Mouse (Mus musculus): Measurements from ENCODE around the gene Cmip.

Cmip gene

DNA sequence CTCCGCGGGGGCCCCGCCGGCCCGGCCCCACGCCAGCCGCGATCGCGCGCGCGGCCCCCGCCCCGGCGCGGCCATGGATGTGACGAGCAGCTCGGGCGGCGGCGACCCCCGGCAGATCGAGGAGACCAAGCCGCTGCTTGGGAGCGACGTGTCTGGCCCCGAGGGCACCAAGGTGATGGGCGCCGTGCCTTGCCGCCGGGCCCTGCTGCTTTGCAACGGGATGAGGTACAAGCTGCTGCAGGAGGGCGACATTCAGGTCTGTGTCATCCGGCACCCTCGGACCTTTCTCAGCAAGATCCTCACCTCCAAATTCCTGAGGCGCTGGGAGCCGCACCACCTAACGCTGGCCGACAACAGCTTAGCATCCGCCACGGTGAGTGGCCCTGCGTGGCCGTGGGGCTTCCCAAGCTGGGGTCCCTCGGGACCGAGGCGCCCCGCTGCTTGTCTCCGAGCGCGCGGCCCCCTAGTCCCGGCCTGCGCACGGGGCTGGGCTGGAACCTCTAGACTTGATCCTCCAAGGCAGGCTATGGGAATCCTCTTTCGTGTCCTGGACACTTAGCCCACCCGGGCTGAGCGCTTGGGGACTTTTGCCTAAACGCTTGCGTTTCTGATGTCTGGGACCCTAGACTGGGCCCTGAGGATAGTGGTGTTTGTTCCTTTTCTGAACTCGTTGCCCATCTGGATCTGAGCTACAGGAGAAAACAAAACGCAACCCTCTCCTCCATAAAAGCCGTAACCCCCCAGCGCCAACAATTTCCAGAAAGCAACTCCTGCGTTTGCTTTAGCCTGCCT lies at the start of gene Cmip:
Gene Cmip (plus strand): TSS at position 36 of the 792 bp plus-strand sequence.
- peak; percentile 52 for DNase-seq (ENCODE audit: low spot score)

DNA sequence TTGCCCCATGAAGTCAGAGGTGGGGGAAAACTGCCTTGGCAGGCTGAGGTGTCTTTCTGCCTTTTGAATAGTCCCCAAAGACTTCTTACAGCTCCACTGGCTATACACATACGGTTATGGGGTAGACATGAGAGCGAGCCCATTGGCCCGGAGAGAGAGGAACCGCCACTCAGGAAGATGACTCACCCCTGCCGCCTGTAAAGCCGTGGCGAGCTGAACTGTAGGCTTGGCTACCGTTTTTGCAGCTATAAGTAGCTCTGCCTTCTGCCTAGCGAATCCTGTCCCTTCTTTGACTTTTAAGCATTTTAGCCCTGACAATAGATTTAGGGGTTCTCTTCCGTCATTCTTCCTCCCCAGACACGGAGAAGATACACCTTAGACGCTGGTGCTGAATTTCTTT lies 47.7 kb upstream of the Cmip start:
- DNase-seq (ENCODE audit: low spot score): peak; percentile 14

DNA sequence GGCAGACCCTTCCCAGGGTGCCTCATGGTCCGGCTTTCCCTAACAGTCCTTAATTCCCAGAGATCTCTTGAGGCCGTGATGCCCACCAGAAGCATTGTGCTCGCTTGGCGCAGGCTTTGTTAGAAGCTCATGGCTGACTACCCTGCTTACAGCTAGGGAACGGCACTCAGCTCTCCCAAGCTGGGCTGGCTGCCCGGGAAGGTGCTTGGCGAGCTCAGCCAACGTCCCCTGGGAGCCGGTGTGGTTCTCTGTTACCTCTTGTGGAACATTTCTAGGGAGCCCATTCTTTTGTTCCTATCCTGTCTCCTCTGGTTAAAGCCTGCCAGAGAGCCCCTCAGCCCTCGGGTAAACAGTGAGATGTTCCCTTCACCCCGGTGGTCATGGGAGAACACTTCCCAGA lies 44.8 kb upstream of the Cmip start:
- DNase-seq (ENCODE audit: low spot score): no peak

DNA sequence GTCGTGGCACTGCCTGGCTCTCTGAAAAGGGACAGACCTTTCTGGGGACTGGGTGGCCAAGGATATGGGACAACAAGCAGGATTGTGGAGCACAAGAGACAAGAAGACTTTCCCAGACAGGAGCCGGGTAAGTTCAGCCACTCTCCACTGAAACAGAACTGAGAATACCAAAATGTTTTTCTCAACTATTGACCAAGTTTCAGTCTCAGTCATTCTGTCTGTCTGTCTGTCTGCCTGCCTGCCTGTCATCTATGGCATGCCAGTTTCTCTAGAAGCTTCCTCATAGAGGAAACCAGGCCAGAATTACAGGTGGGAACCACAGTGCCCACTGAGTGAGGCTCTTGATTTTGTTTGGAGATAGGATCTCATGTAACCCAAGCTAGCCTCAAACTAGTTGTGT lies 39.1 kb upstream of the Cmip start:
- no peak for DNase-seq (ENCODE audit: low spot score)

DNA sequence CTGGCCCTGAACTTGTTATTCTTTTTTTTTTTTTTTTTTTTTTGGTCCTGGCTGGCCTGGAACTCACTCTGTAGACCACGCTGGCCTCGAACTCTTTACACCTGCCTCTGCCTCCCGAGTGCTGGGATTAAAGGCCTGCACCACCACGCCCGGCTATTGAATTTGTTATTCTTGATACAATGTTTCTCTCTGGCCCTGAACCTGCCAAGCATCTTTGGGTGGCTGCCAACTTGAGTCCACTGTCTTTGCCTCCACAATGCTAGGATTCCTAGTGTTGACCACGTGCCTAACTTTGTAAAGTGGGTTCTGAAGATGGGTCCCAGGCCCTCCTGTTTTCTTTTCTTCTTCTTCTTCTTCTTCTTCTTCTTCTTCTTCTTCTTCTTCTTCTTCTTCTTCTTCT lies 34.5 kb upstream of the Cmip start:
- DNase-seq (ENCODE audit: low spot score): no peak

DNA sequence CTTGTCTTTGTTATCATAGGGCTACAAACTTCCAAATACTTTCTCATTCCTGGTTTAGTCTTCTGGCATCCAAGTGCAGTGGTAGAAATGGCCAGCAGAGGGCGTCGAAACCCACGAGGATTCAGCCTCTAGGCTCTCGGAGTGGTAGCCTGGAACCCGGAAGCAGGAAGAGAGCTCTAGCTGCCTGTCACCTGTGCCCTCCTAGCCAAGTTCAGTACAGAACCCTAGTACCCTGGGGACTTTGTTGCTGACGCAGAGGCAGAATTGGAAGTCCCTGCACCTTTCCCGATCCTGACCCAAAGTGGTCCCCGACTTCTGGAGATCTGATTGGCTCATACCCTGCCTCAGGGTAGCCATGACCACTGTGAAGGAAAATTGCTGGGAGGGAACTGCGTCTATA lies 32.2 kb upstream of the Cmip start:
- DNase-seq (ENCODE audit: low spot score): peak; percentile 77

DNA sequence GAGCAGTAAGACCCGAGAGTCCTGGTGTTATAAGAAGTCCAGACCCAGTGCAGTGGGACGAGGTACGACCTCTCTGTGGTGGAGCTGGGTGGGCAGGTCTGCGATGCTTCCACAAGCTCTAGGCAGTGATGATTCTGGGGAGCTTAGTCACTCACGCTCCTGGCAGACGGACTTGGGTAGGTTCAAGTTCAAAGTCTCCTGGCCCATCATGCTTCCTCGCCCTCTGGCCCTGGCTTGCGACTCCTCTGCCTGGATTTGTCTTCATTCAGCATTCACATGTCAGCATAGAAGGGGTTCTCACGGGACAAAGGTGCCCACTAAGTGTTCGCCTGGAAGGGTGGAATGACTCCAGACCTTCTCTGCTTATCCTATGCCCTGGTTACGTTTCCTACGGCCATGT lies 30.6 kb upstream of the Cmip start:
- no peak for DNase-seq (ENCODE audit: low spot score)

DNA sequence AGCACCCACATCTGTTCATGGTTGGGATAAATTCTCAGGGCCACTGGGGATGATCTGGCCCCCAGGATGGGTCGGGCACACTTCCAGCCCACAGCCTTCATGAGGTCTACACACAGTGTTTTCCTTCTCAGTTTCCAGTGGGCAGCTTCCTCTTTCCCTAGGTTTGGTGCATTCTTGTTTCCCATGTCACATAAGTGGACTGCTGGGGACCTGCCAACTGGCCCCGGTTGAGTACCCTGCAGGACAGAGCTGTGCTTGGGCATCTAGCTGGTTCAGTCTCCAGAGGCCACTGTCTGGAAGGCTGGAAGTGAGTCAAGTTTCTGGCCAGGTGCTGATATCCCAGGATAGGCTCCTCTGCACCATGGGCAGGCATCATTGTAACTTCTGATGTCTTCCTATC lies 29.5 kb upstream of the Cmip start:
- no peak for DNase-seq (ENCODE audit: low spot score)

DNA sequence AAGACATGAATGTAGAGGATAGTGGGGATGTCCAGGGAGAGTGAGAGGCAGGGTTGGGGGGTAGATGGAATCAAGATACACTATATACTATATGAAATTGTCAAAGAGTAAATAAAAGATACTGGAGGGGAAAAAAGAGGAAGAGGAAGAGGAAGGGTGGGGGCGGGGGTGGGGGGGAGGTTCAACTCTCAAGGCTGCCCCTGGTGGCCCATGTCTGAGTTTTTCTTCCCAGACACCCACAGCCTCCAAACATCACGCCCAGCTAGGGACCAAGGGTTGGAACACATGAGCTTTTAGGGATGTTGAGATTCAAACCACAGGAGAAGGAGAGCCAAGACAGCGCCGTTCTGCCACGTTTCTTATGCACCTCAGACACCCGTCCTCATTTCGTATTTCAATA lies 23.7 kb upstream of the Cmip start:
- DNase-seq (ENCODE audit: low spot score): no peak

DNA sequence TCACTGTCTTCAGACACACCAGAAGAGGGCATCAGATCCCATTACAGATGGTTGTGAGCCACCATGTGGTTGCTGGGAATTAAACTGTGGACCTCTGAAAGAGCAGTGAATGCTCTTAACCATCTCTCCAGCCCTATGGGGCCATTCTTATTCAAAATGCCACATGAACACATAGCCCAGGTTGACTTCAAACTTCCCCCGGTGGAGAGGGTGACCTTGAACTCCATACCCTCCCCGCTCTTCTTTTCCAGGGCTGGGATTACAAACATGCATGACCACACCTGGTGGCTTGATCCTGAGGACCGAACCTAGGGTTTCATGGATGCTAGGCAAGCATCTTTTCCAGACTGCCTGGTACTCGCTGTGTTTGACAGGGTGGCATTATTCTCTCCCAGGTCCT lies 20.3 kb upstream of the Cmip start:
- no peak for DNase-seq (ENCODE audit: low spot score)

DNA sequence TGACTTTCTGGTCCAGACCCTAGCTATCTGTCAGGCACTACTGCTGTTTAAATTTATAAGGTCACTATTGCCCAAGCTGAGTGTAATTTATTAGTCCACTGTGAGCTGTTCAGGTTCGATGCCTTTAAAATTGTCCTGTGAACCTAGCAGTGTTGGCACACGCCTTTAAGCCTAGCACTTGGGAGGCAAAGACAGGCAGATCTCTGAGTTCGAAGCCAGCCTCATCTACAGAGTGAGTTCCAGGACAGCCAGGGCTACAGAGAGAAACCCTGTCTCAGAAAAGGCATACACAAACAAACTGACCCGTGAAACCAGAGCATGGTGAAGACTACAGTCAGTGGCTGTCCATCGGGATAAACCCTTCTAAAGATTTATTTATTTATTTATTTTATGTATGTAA lies 16.5 kb upstream of the Cmip start:
- DNase-seq (ENCODE audit: low spot score): no peak

DNA sequence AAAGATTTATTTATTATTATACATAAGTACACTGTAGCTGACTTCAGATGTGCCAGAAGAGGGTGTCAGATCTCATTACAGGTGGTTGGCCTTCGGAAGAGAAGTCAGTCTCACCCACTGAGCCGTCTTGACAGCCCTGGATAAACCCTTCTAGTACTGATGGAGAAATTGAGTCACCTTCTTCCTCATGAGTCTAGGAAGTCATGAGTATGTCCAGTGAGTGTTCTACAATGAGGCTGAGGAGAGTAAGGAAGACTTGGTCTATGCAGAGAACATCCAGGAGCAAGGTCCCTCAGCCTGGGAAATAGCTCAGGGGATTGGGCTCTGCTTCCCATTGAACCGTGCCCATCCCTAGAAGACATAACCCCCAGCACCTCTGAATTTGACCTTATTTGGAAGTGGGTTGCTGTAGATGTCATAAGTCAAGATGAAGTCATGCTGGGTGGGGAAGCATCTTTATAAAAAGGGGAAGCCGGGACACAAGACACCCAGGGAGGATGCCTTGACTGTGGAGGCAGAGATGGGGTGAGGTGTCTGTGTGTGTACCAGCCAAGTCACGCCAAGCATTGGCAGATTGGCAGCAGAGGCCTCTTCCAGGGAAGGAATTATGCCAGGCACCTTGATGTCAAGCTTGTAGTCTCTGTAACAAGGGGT lies 15.9 kb upstream of the Cmip start:
- DNase-seq (ENCODE audit: low spot score): no peak

DNA sequence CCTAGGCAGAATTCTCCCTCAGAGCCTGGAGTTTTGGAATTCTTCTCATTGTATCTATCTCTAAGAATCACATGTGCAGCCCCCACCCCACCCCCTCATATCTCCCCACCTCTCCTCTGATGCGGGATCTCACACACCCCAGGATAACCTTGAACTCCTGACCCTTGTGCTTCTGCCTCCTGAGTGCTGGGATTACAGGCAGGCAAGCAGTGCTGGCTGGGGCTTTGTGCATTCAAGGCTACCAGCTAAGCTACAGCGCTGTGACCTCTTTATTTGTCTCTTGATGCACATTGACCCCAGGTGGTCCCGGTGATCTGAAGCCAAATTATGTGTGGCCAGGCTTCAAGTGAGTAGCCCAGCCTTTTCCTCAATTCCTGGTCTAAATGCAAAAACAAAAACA lies 15.0 kb upstream of the Cmip start:
- DNase-seq (ENCODE audit: low spot score): no peak

DNA sequence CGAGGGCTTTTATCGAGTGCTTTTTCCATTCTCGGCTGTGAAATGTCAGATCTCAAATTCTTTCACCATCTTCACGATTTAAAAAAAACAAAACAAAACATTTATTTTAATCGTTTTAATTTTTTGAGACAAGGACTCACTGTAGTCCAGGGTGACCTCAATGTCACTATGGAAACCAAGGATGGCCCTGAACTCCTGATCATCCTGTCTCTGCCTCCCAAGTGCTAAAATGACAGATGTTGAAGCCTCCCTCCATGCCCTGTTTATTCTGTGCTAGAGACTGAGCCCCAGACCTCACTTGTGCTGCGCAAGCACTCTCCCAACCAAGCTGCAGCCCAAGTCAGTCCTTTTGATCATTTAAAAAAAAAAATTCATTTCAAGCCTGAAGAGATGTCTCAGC lies 14.6 kb upstream of the Cmip start:
- DNase-seq (ENCODE audit: low spot score): no peak

DNA sequence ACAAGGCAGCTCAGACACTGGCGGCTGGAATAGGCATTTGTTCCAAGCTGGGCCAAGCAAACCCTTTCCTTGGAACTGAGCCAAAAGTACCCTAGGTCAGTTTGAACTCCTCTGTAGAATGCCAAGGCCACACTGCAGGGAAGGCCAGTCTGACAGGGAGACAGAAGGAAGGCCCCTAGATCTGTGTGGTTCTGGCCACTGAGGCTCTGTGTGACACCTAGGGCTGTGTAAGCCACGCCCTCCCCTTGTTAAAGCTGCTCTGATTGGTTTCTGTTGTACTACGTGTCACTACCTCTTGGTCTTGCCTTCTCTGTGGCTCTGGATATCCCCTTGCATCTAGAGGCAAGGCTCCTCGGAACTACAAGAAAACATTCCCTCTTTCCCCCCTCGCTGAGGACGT lies 12.3 kb upstream of the Cmip start:
- no peak for DNase-seq (ENCODE audit: low spot score)

DNA sequence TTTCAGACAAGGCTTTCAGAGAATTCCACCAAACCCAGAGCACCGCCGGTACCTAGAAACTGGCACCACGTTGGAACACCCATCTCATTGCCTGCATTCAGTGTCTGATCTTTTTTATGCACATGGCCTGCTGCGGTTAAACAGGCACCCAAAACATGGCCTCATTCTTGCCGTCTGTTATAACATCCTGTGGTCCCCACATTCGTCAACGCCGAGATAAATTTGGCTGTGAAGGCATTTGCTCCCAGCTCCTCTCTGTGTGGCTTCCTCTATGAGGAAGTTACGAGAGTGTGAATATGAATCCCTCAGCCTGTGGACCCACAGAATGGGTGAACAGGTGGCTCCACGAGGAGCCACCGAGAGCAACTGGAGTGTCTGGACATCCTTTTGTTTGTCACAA lies 8.5 kb upstream of the Cmip start:
- no peak for DNase-seq (ENCODE audit: low spot score)

DNA sequence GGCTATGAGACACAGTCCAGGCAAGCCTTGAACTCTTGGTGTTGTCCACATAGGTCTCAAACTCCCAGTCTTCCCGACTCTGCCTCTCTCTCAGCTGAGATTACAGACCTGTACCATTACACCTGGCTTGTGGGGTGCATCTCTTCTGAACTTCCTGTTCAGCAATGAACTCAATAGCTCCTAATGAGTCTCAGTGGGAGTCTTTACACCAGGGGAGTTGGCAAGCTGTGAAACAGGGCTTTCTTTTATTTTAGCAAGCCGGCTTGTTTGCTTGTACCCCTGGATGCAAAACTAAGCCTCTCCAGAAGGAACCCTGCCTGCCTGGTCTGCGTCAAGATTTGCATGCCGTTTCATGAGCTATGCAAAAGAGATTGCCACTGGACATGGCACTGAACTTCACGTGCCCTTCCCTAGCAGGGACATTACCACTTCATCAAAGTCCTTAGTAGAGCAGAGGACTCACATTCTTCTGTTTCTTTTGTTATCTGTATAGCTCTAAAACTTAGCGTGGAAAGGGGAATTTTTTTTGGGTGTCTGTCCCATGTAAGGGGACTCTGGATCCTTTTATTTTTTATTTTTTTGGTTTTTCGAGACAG lies 5.7 kb upstream of the Cmip start:
- DNase-seq (ENCODE audit: low spot score): no peak

DNA sequence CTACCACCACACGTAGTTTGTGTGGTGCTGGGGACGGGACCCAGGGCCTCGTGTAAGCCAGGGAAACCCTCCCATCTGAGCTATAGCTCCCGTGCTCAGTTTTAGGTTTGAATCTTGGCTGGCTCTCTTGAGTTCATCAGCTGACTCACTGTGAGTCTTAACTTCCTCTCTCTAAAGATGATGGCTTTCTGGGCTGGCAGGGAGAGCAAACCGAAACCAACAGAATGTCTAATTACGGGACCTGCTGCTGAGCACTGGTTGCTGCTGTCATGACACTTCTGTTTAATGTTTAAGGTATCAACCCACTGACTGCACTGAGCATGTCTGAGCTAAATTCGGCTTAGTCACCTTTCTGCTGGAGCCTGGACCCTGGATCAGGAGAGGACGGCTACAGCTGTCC lies 4.2 kb upstream of the Cmip start:
- no peak for DNase-seq (ENCODE audit: low spot score)

DNA sequence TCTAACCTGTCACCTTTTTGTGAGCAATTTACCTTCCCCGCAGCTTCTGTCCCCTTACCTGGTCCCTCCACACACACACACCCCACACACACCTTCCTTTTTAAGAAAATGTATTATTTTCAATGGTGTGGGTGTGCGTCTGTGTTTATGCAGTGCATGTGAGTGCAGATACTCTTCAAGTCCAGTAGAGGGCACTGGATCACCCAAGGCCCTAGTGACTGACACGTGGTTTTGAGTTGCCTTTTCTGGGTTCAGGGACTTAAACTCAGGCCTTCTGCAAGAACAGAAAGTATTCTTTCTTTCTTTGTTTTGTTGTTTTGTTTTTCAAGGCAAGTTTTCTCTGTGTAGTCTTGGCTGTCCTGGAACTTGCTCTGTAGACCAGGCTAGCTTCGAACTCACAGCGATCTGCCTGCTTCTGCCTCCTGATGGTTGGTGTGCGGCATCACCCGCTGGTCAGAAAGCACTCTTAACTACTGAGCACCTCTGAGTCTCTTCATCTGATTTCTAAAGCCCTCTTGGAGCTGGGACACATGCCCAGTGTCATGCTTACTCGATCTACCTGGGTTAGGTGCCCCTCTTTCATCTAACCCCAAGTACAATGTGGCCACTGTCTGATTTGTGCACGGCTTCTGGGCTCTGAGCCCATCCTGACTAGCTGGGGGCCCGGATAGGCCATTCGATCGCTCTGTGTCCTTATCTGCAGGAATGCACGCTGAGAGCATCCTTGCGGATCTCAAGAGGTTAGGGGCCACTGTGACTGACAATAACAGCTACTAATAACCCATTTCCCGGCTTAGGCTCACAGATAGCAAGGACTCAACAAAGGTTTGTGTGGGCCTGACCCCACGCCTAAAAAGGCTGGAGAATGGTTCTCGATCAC lies 3.2 kb upstream of the Cmip start:
- peak; percentile 38 for DNase-seq (ENCODE audit: low spot score)

DNA sequence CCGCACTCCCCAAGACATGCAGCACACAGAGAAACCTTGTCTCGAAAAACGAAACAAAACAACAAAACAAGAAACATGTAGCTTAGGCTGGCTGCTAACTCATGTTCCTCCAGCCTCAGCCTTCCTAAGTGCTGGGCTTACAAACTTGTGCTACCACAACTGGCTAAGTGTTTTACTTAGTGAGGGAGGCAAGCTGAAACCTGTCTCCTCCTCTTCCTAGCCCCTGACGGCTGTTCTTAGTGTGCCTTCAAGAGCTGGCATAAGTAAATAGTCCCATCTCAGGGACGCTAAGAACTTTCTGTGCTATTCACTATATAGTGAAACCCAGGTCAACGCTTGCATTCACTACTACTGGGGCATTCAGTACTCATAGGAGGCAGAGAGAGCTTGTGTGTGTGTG lies 2.4 kb upstream of the Cmip start:
- no peak for DNase-seq (ENCODE audit: low spot score)

DNA sequence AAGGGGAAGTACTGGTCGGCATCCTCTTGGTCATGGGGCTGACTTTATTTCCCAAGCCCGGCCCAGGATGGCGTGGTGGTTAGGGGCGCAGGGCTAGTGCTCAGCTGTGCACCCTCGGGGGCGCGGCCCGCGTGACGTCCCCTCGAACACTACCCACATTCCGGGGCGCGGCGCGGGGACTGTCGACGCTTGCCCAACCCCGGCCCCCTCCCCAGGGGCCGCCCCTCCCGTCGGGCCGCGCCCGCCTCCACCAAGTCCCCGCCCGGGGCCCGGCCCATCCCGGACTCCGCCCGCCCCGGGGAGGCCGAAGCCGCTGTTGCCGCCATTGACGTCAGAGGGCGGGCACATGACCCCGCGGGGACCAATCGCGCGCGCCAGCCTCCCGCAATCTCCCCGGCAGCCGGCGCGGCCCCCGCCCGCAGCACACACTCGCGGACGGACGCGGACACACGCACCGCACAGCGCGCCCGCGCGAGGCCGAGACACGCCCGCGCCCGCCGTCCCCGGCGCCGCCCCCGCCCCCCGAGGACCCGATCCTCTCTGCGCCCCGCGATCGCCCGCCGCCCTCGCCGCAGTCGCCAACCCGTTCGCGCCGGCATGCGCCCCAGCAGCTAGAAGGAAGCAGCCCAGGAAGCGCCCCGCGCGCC lies 449 bp upstream of the Cmip start:
- peak; percentile 92 for DNase-seq (ENCODE audit: low spot score)

Data from spleen, adult 12 weeks (tissue).